Mouse (Mus musculus): Measurements from ENCODE around the gene Scfd2.
A peak's percentile ranks its signal among the peaks of the same experiment; 100 is the strongest.

Scfd2 gene

GRCm38 (mm10) chr5:74365984-74366709 is 165.4 kb downstream of the Scfd2 start:
- DNase-seq (ENCODE audit: low read depth, low spot score): peak; percentile 37

GRCm38 (mm10) chr5:74365408-74365807 is 166.2 kb downstream of the Scfd2 start:
- DNase-seq (ENCODE audit: low read depth, low spot score): peak; percentile 67

- peak; percentile 53 for DNase-seq (ENCODE audit: low read depth, low spot score)
Measured at GRCm38 (mm10) chr5:74363296-74363695, 168.3 kb downstream of the Scfd2 start.

- DNase-seq (ENCODE audit: low read depth, low spot score): peak; percentile 21
Measured at GRCm38 (mm10) chr5:74361531-74361930, 170.0 kb downstream of the Scfd2 start.

- DNase-seq (ENCODE audit: low read depth, low spot score): no peak
Measured at GRCm38 (mm10) chr5:74358033-74358432, 173.5 kb downstream of the Scfd2 start.

- no peak for DNase-seq (ENCODE audit: low read depth, low spot score)
Measured at GRCm38 (mm10) chr5:74355416-74356177, 176.0 kb downstream of the Scfd2 start.

- DNase-seq (ENCODE audit: low read depth, low spot score): no peak
Measured at GRCm38 (mm10) chr5:74350909-74351308, 180.7 kb downstream of the Scfd2 start.

- no peak for DNase-seq (ENCODE audit: low read depth, low spot score)
Measured at GRCm38 (mm10) chr5:74348079-74348870, 183.3 kb downstream of the Scfd2 start.

- DNase-seq (ENCODE audit: low read depth, low spot score): no peak
Measured at GRCm38 (mm10) chr5:74343045-74343444, 188.5 kb downstream of the Scfd2 start.

GRCm38 (mm10) chr5:74342557-74342956 is 189.0 kb downstream of the Scfd2 start:
- DNase-seq (ENCODE audit: low read depth, low spot score): no peak

GRCm38 (mm10) chr5:74337491-74337890 is 194.1 kb downstream of the Scfd2 start:
- DNase-seq (ENCODE audit: low read depth, low spot score): no peak

GRCm38 (mm10) chr5:74336780-74337179 is 194.8 kb downstream of the Scfd2 start:
- DNase-seq (ENCODE audit: low read depth, low spot score): no peak

GRCm38 (mm10) chr5:74333258-74333657 is 198.3 kb downstream of the Scfd2 start:
- no peak for DNase-seq (ENCODE audit: low read depth, low spot score)

- no peak for DNase-seq (ENCODE audit: low read depth, low spot score)
Measured at GRCm38 (mm10) chr5:74326228-74326627, 205.3 kb downstream of the Scfd2 start.

GRCm38 (mm10) chr5:74321010-74321746 is 210.4 kb downstream of the Scfd2 start:
- no peak for DNase-seq (ENCODE audit: low read depth, low spot score)

GRCm38 (mm10) chr5:74319551-74319950 is 212.0 kb downstream of the Scfd2 start:
- no peak for DNase-seq (ENCODE audit: low read depth, low spot score)

GRCm38 (mm10) chr5:74317174-74317573 is 214.4 kb downstream of the Scfd2 start:
- no peak for DNase-seq (ENCODE audit: low read depth, low spot score)

GRCm38 (mm10) chr5:74316333-74316945 is 215.1 kb downstream of the Scfd2 start:
- no peak for DNase-seq (ENCODE audit: low read depth, low spot score)

GRCm38 (mm10) chr5:74315471-74316245 is 215.9 kb downstream of the Scfd2 start:
- DNase-seq (ENCODE audit: low read depth, low spot score): peak; percentile 45

GRCm38 (mm10) chr5:74314501-74314900 is 217.1 kb downstream of the Scfd2 start:
- no peak for DNase-seq (ENCODE audit: low read depth, low spot score)

All from mesoderm, embryonic 11.5 days (tissue).